Mouse (Mus musculus) intestine, postnatal 0 days (tissue): Measurements from ENCODE around the gene Pawr. TPM values are rescaled to one million over a fixed set of nuclear protein-coding genes. Genes with fewer than 3 reads are reported as not detected.

Experiments
- ATAC-seq: fragments of 200-750 bp; cut with Nextera tagmentation; 2 replicates; pipeline ENCODE4 v1.8.0; 2017; ENCODE audit warnings: mild to moderate bottlenecking, moderate TSS enrichment, moderate library complexity
- H3K27ac ChIP-seq: fragments of 300-500 bp; sonication (generic); 2 replicates; pipeline ENCODE4 v1.5.1; 2014; ENCODE audit warnings: mild to moderate bottlenecking, low read depth, low read length, moderate library complexity
- H3K27me3 ChIP-seq: fragments of 300-500 bp; sonication (generic); replicated peaks from 2 replicates; pipeline ENCODE4 v1.6.1; 2014; ENCODE audit warnings: low read length, mixed read lengths; ENCODE audit not compliant: control insufficient read depth, insufficient read depth
- H3K36me3 ChIP-seq: fragments of 300-500 bp; sonication (generic); 2 replicates; pipeline ENCODE4 v1.6.1; 2014; ENCODE audit warnings: mild to moderate bottlenecking, moderate library complexity; ENCODE audit not compliant: control insufficient read depth, insufficient read depth
- H3K4me1 ChIP-seq: fragments of 300-500 bp; sonication (generic); replicated peaks from 2 replicates; pipeline ENCODE4 v1.6.1; 2014; ENCODE audit warnings: antibody characterized with exemption, low read length, mixed read lengths; ENCODE audit not compliant: control insufficient read depth, insufficient read depth
- H3K4me2 ChIP-seq: fragments of 300-500 bp; sonication (generic); replicated peaks from 2 replicates; pipeline ENCODE4 v1.6.1; 2014; ENCODE audit warnings: low read depth, mild to moderate bottlenecking, moderate library complexity
- H3K4me3 ChIP-seq: fragments of 300-500 bp; sonication (generic); 2 replicates; pipeline ENCODE4 v1.5.1; 2014; ENCODE audit warnings: low read depth, low read length
- H3K9ac ChIP-seq: fragments of 300-500 bp; sonication (generic); 2 replicates; pipeline ENCODE4 v1.6.1; 2014; ENCODE audit warnings: mild to moderate bottlenecking, low read depth, low read length
- H3K9me3 ChIP-seq: fragments of 300-500 bp; sonication (generic); 2 replicates; pipeline ENCODE4 v1.6.1; 2016; ENCODE audit warnings: mixed run types; ENCODE audit not compliant: control insufficient read depth
- CTCF ChIP-seq: sonication (generic); IDR thresholded peaks from 2 replicates; pipeline ENCODE4 v1.5.1; 2016; ENCODE audit warnings: low read depth, mild to moderate bottlenecking, control low read depth, antibody characterized with exemption, moderate library complexity
- whole genome bisulfite sequencing: fragments of 180-500 bp; shearing (Covaris S2); extraction: QIAGEN DNeasy Blood & Tissue Kit; methylation state at CpG from one replicate; pipeline ENCODE4 v1.1.7; 2014; 5-methylcytosine and 5-hydroxymethylcytosine counted together
- polyA plus RNA-seq: library from polyadenylated mRNA; unstranded; fragments of >200 nt; fragmentation: Nextera tagmentation; extraction: Ambion mirVana; gene quantifications from 2 replicates; pipeline ENCODE4 v1.2.1, GENCODE M21; 2015

The Pawr gene
- polyA plus RNA-seq, 1 experiment from 2014 or later: 12.3 TPM

DNA sequence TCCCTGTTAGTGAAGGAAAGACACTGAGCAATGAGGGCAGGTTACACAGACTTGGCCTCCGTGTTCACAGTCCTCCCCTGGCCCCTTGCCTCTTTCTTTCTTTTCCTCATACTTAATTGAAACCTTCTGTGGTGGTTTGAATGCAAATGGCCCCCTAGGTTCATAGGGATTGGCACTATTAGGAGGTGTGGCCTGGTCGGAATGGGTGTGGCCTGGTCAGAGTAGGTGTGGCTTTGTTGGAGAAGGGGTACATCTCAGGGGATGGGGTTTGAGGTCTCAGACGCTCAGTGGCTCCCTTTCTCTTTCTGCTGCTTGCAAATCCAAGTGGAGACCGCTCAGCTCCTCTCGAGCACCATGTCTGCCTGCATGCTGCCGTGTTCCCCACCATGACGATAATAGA, 37.2 kb upstream of the Pawr start:
- no peak for ATAC-seq

GRCm38 (mm10) chr10:108296446-108296845, 35.5 kb upstream of the Pawr start:
- no peak for ATAC-seq
- H3K27ac ChIP-seq: no peak overlapping the region
- 88% methylated on average over 7 of the region's 7 CpGs for WGBS
- no peaks in the 10 kb centered on the region for H3K9me3 ChIP-seq
- no peak overlapping the region for H3K4me2 ChIP-seq
- H3K36me3 ChIP-seq: no peaks in the 10 kb centered on the region
- TF ChIP-seq CTCF: no peak
- H3K4me1 ChIP-seq: no peaks in the 10 kb centered on the region
- H3K27me3 ChIP-seq: no peaks in the 10 kb centered on the region
- H3K9ac ChIP-seq: no peak overlapping the region
- no peak overlapping the region for H3K4me3 ChIP-seq

More for the DNA sequence above, 37.2 kb upstream of the Pawr start:
- Histone ChIP-seq H3K4me1 (no peaks in the 10 kb centered on the region), H3K27ac (no peak overlapping the region), H3K27me3 (no peaks in the 10 kb centered on the region), H3K4me3 (no peak overlapping the region), H3K4me2 (no peak overlapping the region), H3K9ac (no peak overlapping the region), H3K36me3 (no peaks in the 10 kb centered on the region), H3K9me3 (no peaks in the 10 kb centered on the region)
- WGBS: 85% methylated on average over 7 of the region's 7 CpGs
- no peak for TF ChIP-seq CTCF

DNA sequence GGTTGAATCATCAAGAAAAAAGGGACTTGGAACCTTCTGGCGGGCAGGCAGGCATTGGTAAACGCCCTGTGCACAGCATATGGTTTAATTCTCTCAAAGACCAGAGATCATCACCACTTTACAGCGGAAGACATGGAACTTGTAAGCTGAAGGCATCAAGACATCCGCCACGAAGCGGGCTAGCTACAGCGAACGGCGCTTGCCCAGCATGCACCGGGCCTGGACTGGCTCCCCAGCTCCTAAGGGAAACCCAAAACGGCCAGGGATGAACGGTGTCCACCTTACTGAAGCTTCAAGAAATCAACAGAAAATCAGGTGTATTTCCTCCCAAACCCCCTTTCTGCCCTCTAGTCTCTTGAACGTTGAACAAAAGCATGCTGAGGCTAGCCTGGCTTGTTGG, 33.7 kb upstream of the Pawr start:
- TF ChIP-seq CTCF: no peak
- Histone ChIP-seq H3K4me2 (no peak overlapping the region), H3K4me1 (no peaks in the 10 kb centered on the region), H3K4me3 (no peak overlapping the region), H3K27ac (no peak overlapping the region), H3K9ac (no peak overlapping the region), H3K27me3 (no peaks in the 10 kb centered on the region), H3K36me3 (no peaks in the 10 kb centered on the region), H3K9me3 (no peaks in the 10 kb centered on the region)
- 96% methylated on average over 13 of the region's 13 CpGs for WGBS
- ATAC-seq: no peak

- Histone ChIP-seq H3K9ac (no peak overlapping the region), H3K27me3 (no peaks in the 10 kb centered on the region), H3K4me2 (no peak overlapping the region), H3K27ac (no peak overlapping the region), H3K4me1 (no peaks in the 10 kb centered on the region), H3K4me3 (no peak overlapping the region), H3K36me3 (no peaks in the 10 kb centered on the region), H3K9me3 (no peaks in the 10 kb centered on the region)
- WGBS: 68% methylated on average over 16 of the region's 17 CpGs
- ATAC-seq: no peak
- TF ChIP-seq CTCF: no peak
Measured at GRCm38 (mm10) chr10:108298841-108299545, 32.9 kb upstream of the Pawr start.

DNA sequence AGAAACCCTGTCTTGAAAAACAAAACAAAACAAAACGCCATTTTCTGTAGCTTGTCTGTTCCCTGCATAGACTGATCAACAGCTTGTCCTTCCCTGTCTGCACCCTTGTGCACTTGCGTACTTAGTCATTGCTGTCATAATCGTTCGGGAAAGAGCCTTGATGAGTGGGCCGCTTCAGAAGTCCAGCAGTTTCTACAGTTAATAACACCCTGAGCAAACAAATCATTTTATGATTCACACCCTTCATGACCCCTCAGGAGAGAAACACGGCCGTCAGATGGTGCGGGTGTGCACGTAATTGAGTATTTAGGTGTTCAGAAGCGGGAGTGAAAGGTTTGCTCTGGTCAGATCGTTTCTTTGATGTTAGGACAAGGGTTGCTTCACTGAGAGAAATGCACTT, 32.1 kb upstream of the Pawr start:
- Histone ChIP-seq H3K36me3 (no peaks in the 10 kb centered on the region), H3K4me2 (peak overlapping the region; percentile 30), H3K27ac (no peak overlapping the region), H3K27me3 (no peaks in the 10 kb centered on the region), H3K4me1 (no peaks in the 10 kb centered on the region), H3K4me3 (no peak overlapping the region), H3K9ac (no peak overlapping the region), H3K9me3 (no peaks in the 10 kb centered on the region)
- TF ChIP-seq CTCF: no peak
- ATAC-seq: peak; percentile 51
- WGBS: 28% methylated on average over 11 of the region's 11 CpGs

- no peak overlapping the region for H3K4me3 ChIP-seq
- ATAC-seq: peak; percentile 67
Measured at GRCm38 (mm10) chr10:108300843-108301242, 31.1 kb upstream of the Pawr start.

DNA sequence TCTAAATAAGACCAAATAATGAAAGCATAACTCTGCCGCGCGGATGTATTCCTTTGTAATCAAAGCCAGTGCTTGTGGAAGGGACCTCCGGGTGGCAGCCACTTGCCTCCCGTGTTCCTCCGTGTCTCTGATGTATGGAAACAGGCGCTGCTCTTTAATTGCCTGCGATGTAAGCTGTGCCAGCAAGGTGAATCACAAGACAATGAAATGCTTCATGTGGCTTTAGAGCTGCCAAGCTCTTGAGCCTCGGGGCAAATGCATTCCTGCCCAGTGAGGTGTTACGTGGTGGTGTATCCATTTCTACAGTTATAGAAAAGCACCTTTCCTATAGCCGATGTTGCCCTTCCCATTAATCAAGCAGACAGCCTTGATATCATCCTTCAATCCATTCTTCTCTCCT, 24.1 kb upstream of the Pawr start:
- no peak overlapping the region for H3K4me2 ChIP-seq
- H3K36me3 ChIP-seq: no peaks in the 10 kb centered on the region
- no peaks in the 10 kb centered on the region for H3K4me1 ChIP-seq
- 81% methylated on average over 11 of the region's 11 CpGs for WGBS
- H3K4me3 ChIP-seq: no peak overlapping the region
- H3K9me3 ChIP-seq: no peaks in the 10 kb centered on the region
- no peak for ATAC-seq
- H3K9ac ChIP-seq: no peak overlapping the region
- no peaks in the 10 kb centered on the region for H3K27me3 ChIP-seq
- no peak overlapping the region for H3K27ac ChIP-seq
- no peak for TF ChIP-seq CTCF

More at GRCm38 (mm10) chr10:108300843-108301242, 31.1 kb upstream of the Pawr start:
- 9% methylated on average over 19 of the region's 19 CpGs for WGBS
- Histone ChIP-seq H3K36me3 (no peaks in the 10 kb centered on the region), H3K27me3 (no peaks in the 10 kb centered on the region), H3K27ac (no peak overlapping the region), H3K4me2 (peak overlapping the region; percentile 48), H3K9ac (no peak overlapping the region), H3K9me3 (no peaks in the 10 kb centered on the region), H3K4me1 (no peaks in the 10 kb centered on the region)
- TF ChIP-seq CTCF: peak; percentile 91
